Mouse (Mus musculus): Measurements from ENCODE around the gene Rbl1.

DNA sequence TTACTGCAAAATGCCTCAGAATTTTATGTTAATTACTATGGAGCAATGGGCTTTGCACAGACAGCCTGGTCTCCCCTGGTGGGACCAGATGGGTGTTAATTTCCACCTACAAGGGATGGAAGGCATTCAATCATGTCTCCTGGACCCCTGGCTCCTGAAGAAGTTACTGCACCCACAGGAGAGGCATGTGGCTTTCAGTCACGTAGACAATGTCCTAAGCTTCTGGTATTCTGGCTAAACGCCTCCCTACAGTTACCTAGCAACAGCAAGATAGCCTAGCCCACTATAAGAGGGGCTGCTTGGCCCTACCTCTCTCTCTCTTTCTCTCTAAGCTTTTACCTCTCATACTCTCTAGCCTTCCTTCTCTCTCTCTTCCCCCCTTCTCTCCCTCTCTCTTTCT lies 102.1 kb downstream of the Rbl1 start:
- TF ChIP-seq CTCF (IDR thresholded peaks at IDR 0.05; ENCODE audit: low read depth) = no peak
- TF ChIP-seq EP300 (IDR thresholded peaks at IDR 0.05; ENCODE audit: low read depth) = no peak

All from heart, postnatal 0 days (tissue).